Mouse (Mus musculus): ENCODE results near the gene Pdzd7.

GRCm38 (mm10) chr19:45030746-45031693 is 14.5 kb downstream of the Pdzd7 start:
- TF ChIP-seq POLR2A (IDR thresholded peaks at IDR 0.05; ENCODE audit: low read depth, low read length) (no peak), CTCF (conservative IDR thresholded peaks at IDR 0.05 in 1 of 2, IDR thresholded peaks at IDR 0.05 in 1 of 2; ENCODE audit: low read depth in 2 of 2, low read length in 2 of 2) (peak; percentile 61 to 89)
